Mouse (Mus musculus): ENCODE measurements at regions not wholly inside any gene's neighbourhood (a gene's known extent, or its start where the extent isn't known, plus 50 kb on each side); places are given as distances from the start of the nearest gene placed in this dataset.

DNA sequence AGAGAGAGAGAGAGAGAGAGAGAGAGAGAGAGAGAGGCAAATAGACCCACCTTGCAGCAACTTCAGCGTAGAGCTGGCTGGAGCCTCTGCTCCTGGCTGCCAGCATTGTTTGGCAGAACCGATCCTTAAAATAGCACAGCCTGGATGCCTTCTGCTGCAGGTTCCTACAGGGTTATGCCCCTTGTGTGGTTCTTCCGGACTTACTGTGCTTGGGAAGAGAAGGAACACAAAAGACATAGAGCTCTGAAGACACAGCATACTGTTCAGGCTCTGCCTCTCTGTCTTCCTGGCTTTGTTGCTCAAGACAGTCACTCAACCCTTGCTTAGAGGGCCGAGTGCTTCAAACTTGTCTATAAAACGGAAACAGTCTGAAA lies 86.2 kb upstream of the Slc25a26 start:
- H3K4me2 ChIP-seq = no peak overlapping the region
- H3K9ac ChIP-seq = no peak overlapping the region
- no peaks in the 10 kb centered on the region for H3K9me3 ChIP-seq
- H3K4me1 ChIP-seq (replicated peaks) = no peaks in the 10 kb centered on the region
- no peak overlapping the region for H3K4me3 ChIP-seq
- WGBS = 83% methylated on average over 5 of the region's 5 CpGs
- ATAC-seq (ENCODE audit: low read depth) = no peak
- no peak overlapping the region for H3K27ac ChIP-seq (replicated peaks)
- H3K36me3 ChIP-seq = no peaks in the 10 kb centered on the region
- H3K27me3 ChIP-seq = no peaks in the 10 kb centered on the region

DNA sequence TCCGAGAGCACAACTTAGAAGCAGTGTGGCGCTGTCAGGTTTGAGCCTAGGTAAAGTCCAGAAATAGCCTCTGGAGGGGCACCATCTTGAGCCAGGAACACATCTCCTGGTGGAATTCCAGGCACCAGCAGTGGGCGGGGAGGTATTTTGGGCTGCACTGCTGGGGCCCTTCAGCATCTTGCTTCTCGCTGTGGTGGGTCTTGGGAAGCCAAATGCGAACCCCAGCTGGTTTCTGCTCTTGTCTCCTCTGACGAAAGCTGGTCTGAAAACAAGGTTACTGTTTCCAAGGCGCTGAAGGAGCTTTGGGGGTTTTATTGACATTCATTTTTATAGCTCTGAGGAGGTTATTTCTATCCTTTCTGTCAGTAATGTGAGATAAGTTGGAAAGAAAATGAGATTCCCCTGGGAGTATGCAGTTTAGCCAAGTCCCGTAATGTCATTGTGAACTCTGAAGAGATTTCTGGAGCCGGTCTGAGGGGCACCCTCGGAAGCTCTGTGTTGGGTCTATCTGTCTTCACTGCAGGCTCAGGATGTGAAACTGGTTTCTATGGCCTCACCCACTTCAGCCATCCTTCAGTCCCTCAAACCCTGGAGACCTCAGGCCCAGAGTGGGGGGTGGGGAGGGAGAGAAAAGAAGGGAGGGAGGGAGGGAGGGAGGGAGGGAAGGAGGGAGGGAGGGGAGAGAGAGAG lies 86.7 kb upstream of the Slc25a26 start:
- no peaks in the 10 kb centered on the region for H3K27me3 ChIP-seq
- no peaks in the 10 kb centered on the region for H3K9me3 ChIP-seq
- no peak overlapping the region for H3K4me2 ChIP-seq
- no peak overlapping the region for H3K4me3 ChIP-seq
- H3K27ac ChIP-seq (replicated peaks) = no peak overlapping the region
- 73% methylated on average over 10 of the region's 10 CpGs for WGBS
- H3K4me1 ChIP-seq (replicated peaks) = no peaks in the 10 kb centered on the region
- H3K36me3 ChIP-seq = no peaks in the 10 kb centered on the region
- ATAC-seq (ENCODE audit: low read depth) = no peak
- H3K9ac ChIP-seq = no peak overlapping the region

GRCm38 (mm10) chr6:94412341-94412740 lies 87.8 kb upstream of the Slc25a26 start:
- Histone ChIP-seq H3K9ac (no peak overlapping the region), H3K4me2 (no peak overlapping the region), H3K27ac (replicated peaks) (no peak overlapping the region), H3K9me3 (no peaks in the 10 kb centered on the region), H3K4me3 (no peak overlapping the region), H3K4me1 (replicated peaks) (no peaks in the 10 kb centered on the region), H3K36me3 (no peaks in the 10 kb centered on the region), H3K27me3 (no peaks in the 10 kb centered on the region)
- ATAC-seq (ENCODE audit: low read depth) = no peak
- WGBS = 89% methylated on average over 7 of the region's 7 CpGs

DNA sequence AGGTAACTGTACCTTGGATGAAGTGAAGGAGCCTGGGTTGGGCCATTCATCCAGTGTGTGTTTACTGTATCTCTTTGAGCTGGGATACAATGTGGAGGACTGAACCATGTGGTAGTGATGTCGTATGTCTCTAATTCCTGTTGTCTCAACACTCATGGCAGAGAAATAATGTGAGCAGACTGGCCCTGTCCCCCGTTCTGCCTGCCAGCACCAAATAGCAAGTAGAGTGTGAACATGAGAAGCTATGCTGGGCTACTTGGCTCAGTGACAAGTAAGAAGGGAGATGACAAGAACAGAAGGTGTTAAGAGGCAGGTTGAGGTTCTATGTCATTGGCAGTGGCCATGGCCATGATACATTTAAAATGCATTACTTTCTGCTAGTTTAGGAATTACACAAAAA lies 89.7 kb upstream of the Slc25a26 start:
- no peak for ATAC-seq (ENCODE audit: low read depth)
- Histone ChIP-seq H3K27ac (replicated peaks) (no peak overlapping the region), H3K4me1 (replicated peaks) (no peaks in the 10 kb centered on the region), H3K36me3 (no peaks in the 10 kb centered on the region), H3K4me2 (no peak overlapping the region), H3K4me3 (no peak overlapping the region), H3K9ac (no peak overlapping the region), H3K9me3 (no peaks in the 10 kb centered on the region), H3K27me3 (peaks cover 9% of the 10 kb centered on the region; the same call in 1 of the 2 replicates)
- WGBS = 86% methylated on average over 2 of the region's 2 CpGs

- Histone ChIP-seq H3K36me3 (no peaks in the 10 kb centered on the region), H3K27ac (replicated peaks) (no peak overlapping the region), H3K9ac (no peak overlapping the region), H3K27me3 (peaks cover 12% of the 10 kb centered on the region), H3K4me1 (replicated peaks) (no peaks in the 10 kb centered on the region), H3K9me3 (no peaks in the 10 kb centered on the region), H3K4me3 (no peak overlapping the region), H3K4me2 (no peak overlapping the region)
- 93% methylated on average over 2 of the region's 2 CpGs for WGBS
- ATAC-seq (ENCODE audit: low read depth) = no peak
Measured at GRCm38 (mm10) chr6:94408996-94409395, 91.1 kb upstream of the Slc25a26 start.

- no peak for ATAC-seq (ENCODE audit: low read depth)
- Histone ChIP-seq H3K27ac (replicated peaks) (no peak overlapping the region), H3K4me2 (no peak overlapping the region), H3K36me3 (no peaks in the 10 kb centered on the region), H3K4me1 (replicated peaks) (no peaks in the 10 kb centered on the region), H3K4me3 (no peak overlapping the region), H3K27me3 (peaks cover 25% of the 10 kb centered on the region), H3K9me3 (no peaks in the 10 kb centered on the region), H3K9ac (no peak overlapping the region)
- 25% methylated on average over 4 of the region's 4 CpGs for WGBS
Measured at GRCm38 (mm10) chr6:94407751-94408150, 92.4 kb upstream of the Slc25a26 start.

GRCm38 (mm10) chr6:94405371-94406076 lies 94.6 kb upstream of the Slc25a26 start:
- H3K27ac ChIP-seq (replicated peaks) = no peak overlapping the region
- H3K4me1 ChIP-seq (replicated peaks) = peaks cover 20% of the 10 kb centered on the region
- no peaks in the 10 kb centered on the region for H3K36me3 ChIP-seq
- H3K27me3 ChIP-seq = peaks cover 25% of the 10 kb centered on the region
- 88% methylated on average over 8 of the region's 8 CpGs for WGBS
- no peaks in the 10 kb centered on the region for H3K9me3 ChIP-seq
- H3K9ac ChIP-seq = no peak overlapping the region
- no peak overlapping the region for H3K4me3 ChIP-seq
- H3K4me2 ChIP-seq = no peak overlapping the region
- no peak for ATAC-seq (ENCODE audit: low read depth)

GRCm38 (mm10) chr6:94401617-94402481 lies 98.3 kb upstream of the Slc25a26 start:
- H3K27me3 ChIP-seq = peaks cover 36% of the 10 kb centered on the region
- 44% methylated on average over 9 of the region's 9 CpGs for WGBS
- H3K36me3 ChIP-seq = no peaks in the 10 kb centered on the region
- peaks cover 24% of the 10 kb centered on the region for H3K4me1 ChIP-seq (replicated peaks)
- peak overlapping the region; percentile 77 for H3K27ac ChIP-seq (replicated peaks)
- H3K9ac ChIP-seq = no peak overlapping the region
- peak overlapping the region; percentile 57 for H3K4me2 ChIP-seq
- H3K4me3 ChIP-seq = no peak overlapping the region
- ATAC-seq (ENCODE audit: low read depth) = no peak; the same call in 1 of the 2 replicates
- no peaks in the 10 kb centered on the region for H3K9me3 ChIP-seq

- H3K36me3 ChIP-seq = no peaks in the 10 kb centered on the region
- peak overlapping the region; percentile 57 for H3K4me2 ChIP-seq
- H3K27ac ChIP-seq (replicated peaks) = peak overlapping the region; percentile 77
- peaks cover 24% of the 10 kb centered on the region for H3K4me1 ChIP-seq (replicated peaks)
- H3K27me3 ChIP-seq = peaks cover 33% of the 10 kb centered on the region
- WGBS = 4% methylated on average over 14 of the region's 14 CpGs
- H3K4me3 ChIP-seq = peak overlapping the region; percentile 19
- ATAC-seq (ENCODE audit: low read depth) = peak; percentile 95
- no peaks in the 10 kb centered on the region for H3K9me3 ChIP-seq
- H3K9ac ChIP-seq = no peak overlapping the region
Measured at GRCm38 (mm10) chr6:94401061-94401591, 99.0 kb upstream of the Slc25a26 start.

GRCm38 (mm10) chr6:94400471-94401051 lies 99.6 kb upstream of the Slc25a26 start:
- H3K27me3 ChIP-seq = peaks cover 28% of the 10 kb centered on the region
- H3K4me2 ChIP-seq = peak overlapping the region; percentile 57
- peaks cover 24% of the 10 kb centered on the region for H3K4me1 ChIP-seq (replicated peaks)
- peak overlapping the region; percentile 19 for H3K4me3 ChIP-seq
- no peaks in the 10 kb centered on the region for H3K9me3 ChIP-seq
- 6% methylated on average over 13 of the region's 13 CpGs for WGBS
- H3K36me3 ChIP-seq = no peaks in the 10 kb centered on the region
- ATAC-seq (ENCODE audit: low read depth) = peak; percentile 87
- H3K9ac ChIP-seq = peak overlapping the region; percentile 6
- H3K27ac ChIP-seq (replicated peaks) = peak overlapping the region; percentile 77

DNA sequence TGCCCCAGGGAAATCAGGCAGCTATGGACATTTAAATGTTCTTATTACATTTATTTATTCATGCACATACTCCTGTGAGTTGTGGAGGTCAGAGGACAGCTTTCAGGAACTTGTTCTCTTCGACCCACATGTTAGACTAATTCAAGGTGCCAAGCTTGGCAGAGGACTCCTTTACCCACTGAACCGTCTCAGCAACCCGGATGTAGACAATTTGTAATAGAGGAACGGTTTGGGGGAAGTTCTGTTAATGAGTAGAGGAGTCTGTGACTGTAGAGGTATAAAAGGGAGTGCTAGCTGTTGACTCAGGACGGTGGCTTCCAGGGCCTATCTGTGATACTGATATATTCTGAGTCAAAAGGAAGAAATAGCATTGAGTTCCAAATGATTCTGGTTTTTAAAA lies 107.4 kb upstream of the Magi1 start:
- no peak overlapping the region for H3K4me3 ChIP-seq
- H3K4me1 ChIP-seq (replicated peaks) = no peaks in the 10 kb centered on the region
- H3K9ac ChIP-seq = no peak overlapping the region
- 69% methylated on average over 5 of the region's 5 CpGs for WGBS
- no peaks in the 10 kb centered on the region for H3K9me3 ChIP-seq
- H3K4me2 ChIP-seq = no peak overlapping the region
- H3K36me3 ChIP-seq = no peaks in the 10 kb centered on the region
- no peak overlapping the region for H3K27ac ChIP-seq (replicated peaks)
- no peaks in the 10 kb centered on the region for H3K27me3 ChIP-seq
- ATAC-seq (ENCODE audit: low read depth) = no peak

DNA sequence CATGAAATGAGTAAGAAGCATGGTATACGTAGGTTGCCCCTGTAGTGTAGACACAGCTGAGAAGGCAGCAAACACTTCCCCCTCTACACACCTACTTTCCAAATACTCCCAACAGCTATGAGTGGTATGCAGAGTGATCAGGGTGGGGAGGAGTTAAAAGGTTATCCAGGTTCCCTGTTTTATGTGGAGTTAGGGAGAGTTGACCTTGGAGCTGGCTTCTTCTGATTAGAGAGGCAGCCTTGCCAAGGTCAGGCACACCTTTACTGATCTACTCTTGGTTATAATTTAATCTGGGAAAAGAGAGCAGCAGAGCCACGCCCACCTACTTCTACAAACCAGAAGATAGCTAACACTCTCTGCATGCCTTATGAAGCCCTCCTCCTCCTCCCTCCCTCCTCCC lies 106.7 kb upstream of the Magi1 start:
- no peak overlapping the region for H3K4me3 ChIP-seq
- no peak overlapping the region for H3K4me2 ChIP-seq
- H3K9me3 ChIP-seq = no peaks in the 10 kb centered on the region
- no peaks in the 10 kb centered on the region for H3K4me1 ChIP-seq (replicated peaks)
- no peak overlapping the region for H3K27ac ChIP-seq (replicated peaks)
- WGBS = 83% methylated on average over 2 of the region's 2 CpGs
- no peak for ATAC-seq (ENCODE audit: low read depth)
- no peaks in the 10 kb centered on the region for H3K27me3 ChIP-seq
- no peak overlapping the region for H3K9ac ChIP-seq
- no peaks in the 10 kb centered on the region for H3K36me3 ChIP-seq
